Mouse (Mus musculus): ENCODE measurements at regions not wholly inside any gene's neighbourhood (a gene's known extent, or its start where the extent isn't known, plus 50 kb on each side); places are given as distances from the start of the nearest gene placed in this dataset.

DNA sequence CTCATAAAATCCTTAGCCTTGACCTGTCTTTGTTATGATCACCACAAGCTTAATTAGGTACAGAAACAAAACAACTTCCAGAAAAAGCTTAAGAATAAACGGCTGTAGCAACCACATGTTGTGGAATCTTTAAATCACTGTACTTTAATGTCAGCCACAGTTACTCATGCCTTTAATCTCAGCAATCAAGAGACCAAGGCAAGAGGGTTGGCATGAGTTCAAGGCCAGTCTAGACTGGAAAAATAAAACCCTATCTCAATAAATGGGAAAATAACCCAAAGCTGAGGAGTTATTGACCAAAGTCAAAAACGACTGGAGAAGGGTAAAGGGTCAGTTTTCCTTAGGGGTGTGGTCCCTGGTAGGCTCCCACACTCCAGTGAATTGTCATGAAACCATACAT, 595.2 kb upstream of the Akr1e1 start:
- DNase-seq: no peak
- intact Hi-C loops (cut with DNase I): no loop called here

DNA sequence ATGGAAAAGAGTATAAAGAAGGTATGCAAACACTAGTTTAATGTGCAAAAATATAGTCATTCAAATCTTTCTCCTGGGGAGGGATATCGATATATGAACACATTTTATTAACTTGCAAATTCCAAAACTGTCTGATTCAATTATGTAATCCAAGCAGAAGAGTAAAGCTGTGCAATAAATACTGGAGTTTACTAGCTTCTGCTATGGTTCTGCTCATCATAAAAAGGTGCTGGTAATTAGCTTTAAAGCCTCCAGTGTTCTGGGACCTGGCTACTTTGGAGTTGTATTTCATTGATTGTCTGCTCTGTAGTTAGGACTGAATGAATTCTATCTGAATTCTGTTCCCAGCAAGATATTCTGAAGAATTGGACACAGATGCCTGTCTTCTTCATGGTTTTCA, 602.7 kb upstream of the Akr1e1 start:
- intact Hi-C loops (cut with DNase I): no loop called here
- DNase-seq: no peak

DNA sequence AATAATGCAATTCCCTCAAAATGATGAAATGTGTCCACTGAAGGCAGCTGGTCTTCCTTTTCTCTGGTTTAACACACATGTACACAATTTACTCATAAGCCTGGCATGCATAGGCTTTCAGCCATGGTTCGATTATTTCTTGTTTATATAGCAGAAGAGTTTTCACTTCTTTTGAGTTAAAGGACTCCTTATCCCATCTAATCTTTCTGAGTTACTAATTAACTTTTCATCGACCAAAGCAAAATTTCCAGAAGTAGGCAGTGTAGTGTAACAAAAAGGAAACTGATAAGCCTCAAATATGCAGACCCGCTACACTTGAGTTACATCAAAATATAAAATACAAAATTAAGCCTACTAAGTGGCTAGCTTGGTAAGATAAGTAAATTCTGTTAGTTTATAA, 620.5 kb upstream of the Akr1e1 start:
- DNase-seq: no peak
- intact Hi-C loops (cut with DNase I): no loop called here

DNA sequence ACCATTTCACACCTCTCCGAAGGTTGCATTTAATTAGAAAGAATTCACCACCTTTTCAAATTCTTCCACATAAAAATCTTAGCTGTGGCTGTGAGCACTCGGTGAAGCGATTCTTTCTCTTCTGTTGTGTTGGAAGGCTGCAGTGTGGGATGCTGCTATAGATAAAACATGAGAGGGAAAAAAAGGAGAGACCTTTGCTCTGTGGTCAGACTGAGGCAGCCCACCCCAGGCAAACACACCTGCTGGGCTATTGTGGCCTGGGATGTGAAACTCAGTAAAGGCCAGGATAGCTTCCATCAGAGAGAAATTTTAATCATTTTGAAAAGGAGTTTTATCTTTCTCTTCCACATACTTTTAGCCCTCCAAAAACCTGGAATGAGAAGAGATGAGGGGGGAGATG, 625.3 kb upstream of the Akr1e1 start:
- intact Hi-C loops (cut with DNase I): no loop called here
- DNase-seq: no peak

DNA sequence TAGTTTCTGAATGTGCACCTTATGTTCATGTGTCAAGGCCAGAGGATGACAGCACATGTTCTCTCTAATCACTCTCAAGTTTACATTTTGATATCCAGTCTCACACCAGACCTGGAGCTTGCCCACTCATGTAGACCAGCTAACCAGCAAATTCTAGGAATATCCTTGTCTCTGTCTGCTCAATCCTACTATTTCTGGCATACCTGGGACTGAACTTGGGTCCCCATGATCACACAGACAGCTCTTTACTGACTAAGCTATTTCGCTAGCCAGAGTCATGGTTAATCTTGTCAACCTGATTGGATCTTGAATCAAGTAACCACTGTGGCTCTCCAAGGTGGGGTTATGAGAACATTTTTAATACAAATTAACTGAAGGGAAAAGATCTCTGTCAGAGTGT, 625.9 kb upstream of the Klf6 start:
- DNase-seq: no peak
- intact Hi-C loops (cut with DNase I): no loop called here

DNA sequence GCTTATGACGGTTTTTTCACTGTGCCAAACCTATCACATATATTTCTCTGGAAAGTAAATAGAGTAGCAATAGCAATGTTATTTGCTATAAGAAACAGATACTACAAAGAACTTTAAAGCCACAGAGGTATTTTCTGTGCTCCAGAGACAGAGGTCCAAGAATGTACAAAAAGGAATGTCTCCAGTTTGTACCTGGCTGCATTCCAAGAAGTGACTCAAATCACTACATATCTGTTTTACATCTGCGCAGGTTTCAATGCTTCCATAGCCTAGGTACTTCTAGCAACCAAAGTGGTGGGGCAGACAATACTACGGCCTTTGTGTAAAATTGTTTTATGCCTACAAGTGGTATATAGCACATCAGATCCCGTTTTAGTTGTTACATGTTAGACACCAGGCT, 620.7 kb upstream of the Klf6 start:
- intact Hi-C loops (cut with DNase I): no loop called here
- no peak for DNase-seq

DNA sequence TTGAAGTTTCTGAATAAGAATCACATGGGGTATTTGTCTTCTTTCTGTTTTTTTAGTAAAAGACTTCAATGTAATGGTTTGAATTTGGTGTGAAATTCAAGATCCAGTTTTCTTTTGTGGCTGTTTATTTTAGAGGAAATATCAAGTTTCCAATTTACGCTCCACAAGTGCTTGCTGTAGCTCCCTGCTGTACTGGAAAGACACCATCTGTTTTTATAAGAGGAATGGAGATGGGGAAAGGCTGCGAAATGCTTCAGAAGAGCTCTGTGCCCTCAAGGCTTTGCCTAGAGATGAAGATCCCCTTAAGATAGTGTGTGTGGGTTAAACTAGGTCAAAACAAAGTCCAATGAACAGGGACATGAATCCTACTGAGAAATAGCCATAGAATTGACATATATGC, 618.5 kb upstream of the Klf6 start:
- DNase-seq: no peak
- intact Hi-C loops (cut with DNase I): no loop called here

DNA sequence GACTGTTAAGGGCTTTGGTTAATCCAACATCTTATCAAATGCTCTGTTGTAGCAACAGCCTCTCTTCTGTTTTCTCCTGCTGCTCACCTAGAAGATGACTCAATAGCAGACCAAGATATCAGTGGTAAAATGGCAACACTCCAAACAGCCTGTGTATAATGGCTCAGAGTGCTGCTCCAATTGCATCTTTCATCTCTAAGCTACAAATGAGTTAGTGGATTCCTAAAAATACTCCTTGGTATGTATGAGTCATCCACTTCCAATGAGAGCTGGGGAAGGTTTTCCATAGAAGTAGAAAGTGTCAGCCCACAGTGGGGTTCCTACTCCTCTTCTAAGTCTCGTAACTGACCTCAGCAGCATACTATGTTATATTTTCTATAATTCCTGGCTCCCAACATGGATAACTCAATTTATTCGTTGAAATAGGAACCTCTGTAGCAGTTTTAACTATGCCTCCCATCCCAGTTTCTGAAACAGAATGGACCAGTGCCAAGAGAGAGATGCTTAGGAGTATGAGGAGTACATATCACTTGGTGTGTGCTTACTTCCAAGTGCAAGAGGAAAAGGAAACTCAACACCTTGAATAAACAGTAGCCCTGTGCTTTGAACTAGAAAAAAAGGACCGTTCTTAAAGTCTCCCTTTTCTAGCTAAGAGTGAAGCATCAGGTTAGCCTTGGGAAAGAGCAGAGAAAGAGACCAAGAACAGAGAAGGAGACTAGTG, 612.5 kb upstream of the Klf6 start:
- intact Hi-C loops (cut with DNase I): no loop called here
- no peak for DNase-seq

DNA sequence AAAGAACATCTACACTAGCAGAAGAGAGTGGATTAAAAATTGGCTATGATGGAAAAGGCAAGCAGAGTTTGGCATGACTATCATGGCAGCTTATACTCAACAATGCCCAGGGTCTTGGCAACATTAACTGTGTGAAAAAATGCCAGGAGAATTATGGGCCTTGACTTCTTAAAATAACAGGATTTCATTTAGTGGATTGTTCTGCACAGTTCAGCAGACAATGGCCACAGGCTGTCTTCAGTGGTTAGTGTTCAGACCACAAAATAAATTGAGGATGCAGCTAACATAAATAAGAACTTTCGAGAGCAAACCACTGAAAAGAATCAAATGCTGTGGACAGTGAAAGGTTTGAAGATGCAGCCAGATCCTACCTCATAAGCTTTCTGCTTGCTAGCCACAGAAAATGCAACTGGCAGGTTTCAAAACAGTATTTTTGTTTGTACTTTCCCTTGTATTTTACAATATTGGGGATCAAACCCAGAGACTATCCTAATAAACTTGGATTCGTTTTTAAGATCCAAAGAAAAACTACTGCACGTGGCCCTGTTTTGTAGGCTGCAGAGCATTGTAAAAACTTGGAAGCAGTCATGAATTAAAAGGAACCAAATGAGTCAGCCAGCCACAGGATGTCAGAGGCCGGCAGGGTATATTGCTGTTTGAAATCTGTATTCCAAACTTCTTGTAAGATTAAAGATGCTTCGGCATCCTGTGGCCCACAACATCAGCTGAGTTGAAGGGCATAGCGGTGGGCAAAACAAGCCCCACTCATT, 603.2 kb upstream of the Klf6 start:
- no peak for DNase-seq
- intact Hi-C loops (cut with DNase I): no loop called here

DNA sequence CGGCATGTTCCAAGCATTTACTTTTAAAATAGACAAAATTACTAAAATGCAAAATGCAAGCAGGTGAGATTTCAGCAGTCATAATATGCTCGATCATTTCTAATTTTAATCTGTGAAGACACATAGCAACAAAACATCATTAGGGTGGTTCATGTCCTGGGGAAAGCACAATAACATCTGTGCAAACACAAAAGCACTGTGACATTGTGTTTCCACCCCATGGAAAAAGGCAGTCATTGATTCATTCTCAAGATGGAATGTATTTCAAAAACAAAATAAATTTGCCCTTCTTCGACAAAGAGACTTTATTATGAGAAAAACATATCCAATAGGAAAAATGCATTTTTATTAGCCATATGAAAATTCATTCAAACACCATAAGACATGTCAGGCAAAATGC, 601.5 kb upstream of the Klf6 start:
- no peak for DNase-seq
- intact Hi-C loops (cut with DNase I): loop anchor here (5.0 kb wide), 1 partner anchor 43 kb away; no protein-coding TSS in a partner anchor

DNA sequence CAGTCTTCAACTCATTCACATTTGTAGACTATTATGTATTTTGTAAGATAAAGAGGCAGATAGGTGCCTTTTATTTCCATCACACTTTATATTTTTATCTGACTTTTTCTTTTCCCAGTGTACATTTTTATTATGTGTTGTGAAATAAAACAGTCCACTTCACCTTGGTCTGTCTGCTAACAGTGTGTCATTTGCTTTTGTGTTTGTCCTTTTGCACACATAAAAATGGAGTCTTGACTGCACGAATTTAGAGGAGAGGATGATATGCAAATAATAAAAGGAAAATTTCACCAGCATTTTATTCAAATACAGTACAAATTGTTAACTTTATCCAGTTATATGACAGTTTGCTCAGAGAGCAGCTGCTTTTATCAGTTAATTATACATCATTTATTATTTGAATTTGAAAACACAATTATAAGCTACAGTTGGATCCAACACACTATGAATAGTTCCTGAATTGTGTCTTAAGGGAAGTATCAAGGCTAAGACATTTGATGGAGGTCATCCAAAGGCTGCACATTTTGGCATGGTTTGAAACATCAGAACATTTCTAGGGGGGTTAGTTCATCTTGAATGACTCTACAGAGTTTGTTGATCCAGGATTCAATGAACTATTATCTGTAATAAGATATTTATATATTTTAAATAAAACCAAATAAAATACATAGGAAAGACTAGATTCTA, 588.6 kb upstream of the Klf6 start:
- DNase-seq: peak in 1 of 2 experiments; percentile 7
- intact Hi-C loops (cut with DNase I): no loop called here

DNA sequence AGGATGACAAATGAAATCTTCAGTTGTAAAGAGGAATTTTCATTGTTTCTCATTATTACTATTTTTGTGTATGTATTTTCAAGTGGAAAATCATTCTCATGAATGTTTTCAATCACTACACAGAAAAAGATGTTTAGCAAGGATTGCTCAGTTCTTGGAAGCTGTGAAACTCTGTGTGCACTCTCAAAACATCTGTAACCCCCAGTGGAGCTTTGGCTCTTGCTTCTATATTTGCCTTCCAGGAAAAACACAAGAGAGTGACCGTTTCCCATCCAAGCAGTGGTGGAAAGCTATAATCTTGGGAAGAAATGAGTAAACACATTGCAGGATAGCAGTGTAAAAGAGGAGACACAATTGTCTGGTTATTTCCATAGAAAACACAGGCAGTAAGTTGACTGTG, 584.7 kb upstream of the Klf6 start:
- intact Hi-C loops (cut with DNase I): no loop called here
- no peak for DNase-seq

DNA sequence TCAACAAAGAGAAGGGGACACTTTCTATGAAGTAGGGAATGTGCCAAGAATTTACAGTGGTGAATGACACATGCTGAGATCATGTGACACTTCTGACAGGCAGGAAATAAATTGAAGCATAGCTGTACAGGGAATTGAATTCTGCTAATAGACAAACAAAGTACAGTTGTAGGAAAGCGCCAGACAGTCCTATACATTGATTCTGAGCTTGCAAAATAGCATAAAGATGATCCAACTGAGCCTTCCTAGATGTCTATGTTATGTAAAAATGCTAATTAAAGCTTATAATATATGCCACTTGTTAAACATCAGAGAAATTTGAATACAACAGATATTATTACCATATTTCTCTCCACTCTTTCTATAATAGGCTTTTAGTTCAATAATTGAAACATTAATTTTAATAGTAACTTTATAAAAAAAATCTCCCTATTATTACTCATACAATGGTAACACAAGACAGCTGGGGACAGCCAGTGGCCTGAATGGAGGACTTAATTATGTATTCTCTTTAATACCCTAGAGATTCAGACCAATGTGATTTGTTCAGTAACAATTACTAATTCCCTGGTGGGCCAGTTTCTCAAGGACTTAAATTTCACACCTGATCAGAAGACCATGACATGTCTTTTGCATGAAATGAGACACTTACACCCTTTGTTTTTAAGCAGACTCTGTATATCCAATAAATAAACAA, 571.4 kb upstream of the Klf6 start:
- DNase-seq: no peak
- intact Hi-C loops (cut with DNase I): no loop called here

DNA sequence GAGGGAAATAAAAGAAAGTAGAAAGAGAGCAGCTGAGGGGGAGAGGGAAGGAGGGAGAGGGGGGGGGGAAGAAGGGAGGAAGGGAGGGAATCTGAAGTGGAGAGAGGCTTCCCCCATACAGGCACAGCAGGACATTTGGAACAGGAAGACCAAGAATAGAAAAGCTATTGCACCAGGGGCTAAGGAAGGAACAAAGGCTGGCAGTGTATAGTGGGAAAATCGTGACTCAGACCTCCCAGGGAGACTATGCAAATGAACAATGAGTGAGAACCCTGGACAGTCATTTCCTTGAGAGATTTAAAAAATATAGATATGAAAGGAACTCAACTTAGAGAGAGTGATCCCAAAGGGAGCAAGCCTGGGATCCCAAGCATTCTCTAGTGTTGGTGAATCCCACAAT, 559.1 kb upstream of the Klf6 start:
- no peak for DNase-seq

DNA sequence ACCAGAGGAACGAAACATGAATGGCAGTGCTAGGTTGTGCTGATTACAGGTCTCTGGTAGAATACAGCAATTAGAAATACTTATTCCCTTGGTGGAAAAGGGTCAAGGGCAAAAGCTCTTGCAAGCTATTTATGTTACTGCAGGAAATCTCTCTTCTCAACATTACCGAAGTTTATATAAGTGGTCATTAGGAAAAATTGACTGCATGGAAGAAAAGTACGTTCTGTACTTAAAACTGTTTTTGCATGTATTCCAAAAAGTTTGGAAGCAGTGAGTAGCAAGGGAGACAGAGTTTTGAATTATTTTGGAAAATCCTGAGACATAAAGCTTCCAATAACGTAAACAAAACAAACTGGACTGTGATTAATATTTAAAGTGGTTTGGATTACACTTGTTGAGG, 554.6 kb upstream of the Klf6 start:
- intact Hi-C loops (cut with DNase I): no loop called here

More for the DNA sequence above, 559.1 kb upstream of the Klf6 start:
- intact Hi-C loops (cut with DNase I): loop anchor here (5.0 kb wide), 1 partner anchor 40 kb away; no protein-coding TSS in a partner anchor

DNA sequence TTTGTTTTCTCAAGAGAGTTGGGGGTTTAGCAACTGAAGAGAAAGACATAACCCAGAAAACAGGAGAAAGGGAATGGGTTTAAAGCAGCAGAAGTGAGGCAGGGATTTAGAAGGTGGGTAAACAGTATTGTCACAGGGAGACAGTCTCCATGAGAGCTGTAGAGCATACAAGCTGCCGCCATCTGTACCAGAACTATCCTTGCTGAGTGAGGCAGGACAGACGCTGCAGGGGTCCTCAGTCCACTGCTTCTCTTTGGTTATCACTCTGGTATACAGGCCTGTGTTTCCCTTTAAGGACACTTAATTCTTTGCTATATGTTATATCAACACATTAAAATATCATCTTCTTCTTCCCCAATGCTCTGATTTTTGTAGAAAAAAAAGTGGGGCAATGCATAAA, 548.0 kb upstream of the Klf6 start:
- intact Hi-C loops (cut with DNase I): loop anchor here (10.0 kb wide), 3 partner anchors 302 to 648 kb away; no protein-coding TSS in a partner anchor

More for the DNA sequence above, 554.6 kb upstream of the Klf6 start:
- DNase-seq: no peak

DNA sequence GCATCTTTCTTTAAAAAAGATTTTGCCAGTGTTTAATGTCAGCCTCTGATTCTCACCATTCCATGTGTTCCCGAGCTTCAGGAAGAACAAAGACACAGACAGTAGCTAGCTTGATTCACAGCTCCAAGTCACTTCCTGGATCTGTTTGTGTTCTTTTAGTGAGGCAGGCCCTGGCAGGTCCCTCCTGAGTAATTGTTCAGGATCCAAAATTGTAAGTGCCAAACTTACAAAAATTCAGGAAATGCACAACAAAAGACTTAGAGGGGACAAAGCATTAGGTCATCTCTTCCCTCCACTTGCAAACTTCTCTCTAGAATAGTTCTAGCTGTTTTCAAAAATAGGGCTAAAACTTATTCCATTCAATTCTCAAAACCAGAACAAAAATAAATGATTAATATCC, 546.3 kb upstream of the Klf6 start:
- DNase-seq: peak; percentile 7 to 9

More for the DNA sequence above, 548.0 kb upstream of the Klf6 start:
- no peak for DNase-seq

DNA sequence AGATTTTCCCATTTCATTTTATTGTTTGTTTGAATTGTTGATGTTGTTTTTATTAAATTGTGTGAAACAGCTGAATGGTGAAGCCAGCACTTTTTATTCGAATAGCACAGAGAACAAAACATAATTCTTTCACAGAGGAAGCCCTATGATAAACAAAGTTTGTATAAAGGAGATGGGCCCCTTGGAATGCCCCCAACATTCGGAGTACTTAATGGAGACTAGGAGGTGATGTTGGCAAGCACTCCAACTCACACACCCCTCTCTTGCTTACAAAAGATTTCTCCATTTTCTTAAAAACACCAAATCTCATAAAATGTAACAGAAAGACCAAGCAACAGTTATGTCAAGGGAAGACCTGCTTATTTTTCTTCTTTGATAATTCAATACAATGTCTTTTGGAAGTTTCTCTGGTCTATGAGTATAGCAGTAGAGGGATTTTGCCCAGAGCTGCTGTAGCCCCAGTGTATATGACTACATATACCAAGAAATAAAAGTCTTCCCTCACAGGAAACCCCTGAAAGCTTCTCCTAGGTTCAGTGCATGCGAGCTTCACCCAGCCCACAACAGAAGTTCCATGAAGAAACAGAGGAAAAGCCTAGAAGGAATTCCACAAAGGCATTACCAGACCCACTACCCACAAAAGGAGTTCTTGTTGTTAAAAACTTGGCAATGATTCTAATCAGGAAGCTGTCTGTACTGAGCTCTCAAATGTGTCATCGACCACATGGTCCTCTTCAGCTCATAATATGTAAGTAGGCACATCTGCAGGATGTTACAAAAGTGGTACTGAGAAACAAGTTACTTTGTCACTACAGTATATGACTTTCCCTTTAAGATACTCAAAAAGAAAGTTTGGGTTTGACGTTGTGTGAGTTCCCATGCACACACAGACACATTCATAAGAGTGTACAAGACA, 543.1 kb upstream of the Klf6 start:
- no peak for DNase-seq
- intact Hi-C loops (cut with DNase I): loop anchor here (10.0 kb wide), 3 partner anchors 297 to 653 kb away; no protein-coding TSS in a partner anchor

More for the DNA sequence above, 546.3 kb upstream of the Klf6 start:
- intact Hi-C loops (cut with DNase I): loop anchor here (10.0 kb wide), 3 partner anchors 300 to 650 kb away; no protein-coding TSS in a partner anchor

DNA sequence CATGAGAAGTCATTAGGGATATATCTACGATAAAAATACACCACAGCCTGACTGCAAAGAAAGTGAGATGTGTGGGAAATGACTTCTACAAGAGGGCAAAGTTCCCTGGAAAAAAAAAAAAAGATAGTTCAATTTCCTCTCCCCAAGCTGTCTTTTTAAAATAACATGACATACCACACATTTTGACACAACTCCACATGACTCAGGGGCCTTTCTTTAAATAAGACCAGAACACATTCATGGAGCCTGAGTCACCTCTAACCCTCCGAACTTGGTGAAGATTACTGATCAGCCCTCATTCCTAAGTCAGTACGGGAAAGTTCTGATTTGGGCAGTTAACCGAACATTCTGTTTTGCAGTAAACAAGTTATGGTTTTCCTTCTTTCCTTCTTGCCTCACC, 515.6 kb upstream of the Klf6 start:
- intact Hi-C loops (cut with DNase I): loop anchor here (5.0 kb wide), 1 partner anchor 257 kb away; no protein-coding TSS in a partner anchor
- DNase-seq: no peak
